Mouse (Mus musculus) embryo, embryonic 10 days (tissue): ENCODE measurements around the gene Fam168a.
A peak's percentile ranks its signal among the peaks of the same experiment; 100 is the strongest.

Experiments used
- DNase-seq: peaks from one replicate; pipeline ENCODE4 v3.0.0-alpha.2; 2015; ENCODE audit warnings: low spot score

Fam168a gene

DNA sequence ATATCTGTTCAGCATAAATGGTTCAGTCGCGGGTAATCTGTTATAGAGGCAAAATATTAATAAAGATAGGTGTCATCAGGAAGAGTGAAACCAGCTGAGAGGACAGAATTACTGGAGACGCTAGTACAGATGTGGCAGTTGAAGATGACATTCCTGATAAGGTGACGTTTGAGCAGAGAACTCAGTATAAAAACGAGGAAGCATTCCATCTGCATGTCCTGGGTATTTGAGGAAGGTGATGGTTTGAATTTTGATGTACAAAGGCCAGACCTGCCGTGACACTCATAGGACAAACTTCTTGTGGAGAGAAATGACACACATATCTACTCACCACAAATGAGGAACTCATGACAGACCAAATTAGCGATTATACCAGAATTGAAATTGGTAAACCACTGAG, 73.8 kb downstream of the Fam168a start:
- no peak for DNase-seq

DNA sequence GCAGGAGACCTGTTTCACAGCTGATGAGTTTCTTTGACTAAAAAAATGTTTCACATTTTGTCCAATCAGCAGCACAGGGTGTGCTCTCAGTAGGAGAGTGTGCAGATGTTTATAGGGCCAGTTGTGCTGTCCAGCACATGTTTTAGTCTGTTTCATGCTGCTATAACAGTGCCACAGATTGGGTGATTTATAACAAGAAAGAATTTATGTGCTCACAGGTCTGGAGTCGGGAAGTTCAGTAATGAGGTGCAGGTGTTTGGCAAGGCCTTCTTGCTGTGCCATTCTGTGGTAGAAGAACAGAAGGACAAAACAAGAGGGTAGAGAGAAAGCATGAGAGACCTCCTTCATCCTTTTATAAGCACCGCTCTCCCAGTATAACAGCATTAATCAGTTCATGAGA, 78.2 kb downstream of the Fam168a start:
- peak; percentile 40 for DNase-seq

- peak; percentile 35 for DNase-seq
These were observed 79.0 kb downstream of the Fam168a start for GRCm38 (mm10) chr7:100785426-100785825.

DNA sequence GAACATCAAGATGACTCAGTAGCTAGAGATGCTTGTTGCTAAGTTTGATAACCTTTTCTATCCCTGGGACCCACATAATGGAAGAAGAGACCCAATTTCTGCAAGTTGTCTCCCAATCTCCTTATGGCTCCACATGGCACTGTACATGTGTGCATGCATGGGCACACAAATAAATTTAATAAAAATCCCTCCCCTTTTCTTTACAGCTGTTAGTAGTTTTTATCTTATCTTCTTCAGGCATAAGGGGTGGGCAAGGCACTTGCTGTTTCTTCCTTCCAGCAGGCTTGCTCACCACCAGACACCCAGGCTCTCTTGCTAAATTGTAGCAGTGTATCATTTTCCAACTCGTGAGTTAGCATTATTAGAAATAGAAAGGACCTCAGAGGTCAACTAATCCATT, 79.6 kb downstream of the Fam168a start:
- no peak for DNase-seq

- no peak for DNase-seq
These were observed 81.9 kb downstream of the Fam168a start for GRCm38 (mm10) chr7:100788291-100788690.

- DNase-seq: no peak
These were observed 92.4 kb downstream of the Fam168a start for GRCm38 (mm10) chr7:100798810-100799209.

GRCm38 (mm10) chr7:100805391-100805790, 99.0 kb downstream of the Fam168a start:
- no peak for DNase-seq

GRCm38 (mm10) chr7:100811912-100812311, 105.5 kb downstream of the Fam168a start:
- DNase-seq: no peak

DNA sequence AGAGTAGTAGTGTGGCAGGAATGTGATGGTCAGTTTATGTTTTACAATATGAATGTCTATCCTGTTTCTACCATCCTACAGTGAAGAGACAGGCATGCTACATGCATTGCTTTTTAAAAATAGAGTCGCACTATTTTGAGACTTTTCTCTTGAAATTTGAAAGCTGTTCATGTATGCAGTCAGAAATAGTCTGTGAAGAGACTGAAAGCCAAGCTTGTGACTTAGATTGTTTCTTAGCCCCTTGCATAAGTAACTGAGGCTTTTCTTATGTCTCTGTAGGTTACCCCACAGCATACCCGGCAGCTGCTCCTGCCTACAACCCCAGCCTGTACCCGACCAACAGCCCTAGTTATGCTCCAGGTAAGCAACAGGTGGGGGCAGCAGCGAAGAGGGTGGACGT, 106.2 kb downstream of the Fam168a start:
- no peak for DNase-seq

DNA sequence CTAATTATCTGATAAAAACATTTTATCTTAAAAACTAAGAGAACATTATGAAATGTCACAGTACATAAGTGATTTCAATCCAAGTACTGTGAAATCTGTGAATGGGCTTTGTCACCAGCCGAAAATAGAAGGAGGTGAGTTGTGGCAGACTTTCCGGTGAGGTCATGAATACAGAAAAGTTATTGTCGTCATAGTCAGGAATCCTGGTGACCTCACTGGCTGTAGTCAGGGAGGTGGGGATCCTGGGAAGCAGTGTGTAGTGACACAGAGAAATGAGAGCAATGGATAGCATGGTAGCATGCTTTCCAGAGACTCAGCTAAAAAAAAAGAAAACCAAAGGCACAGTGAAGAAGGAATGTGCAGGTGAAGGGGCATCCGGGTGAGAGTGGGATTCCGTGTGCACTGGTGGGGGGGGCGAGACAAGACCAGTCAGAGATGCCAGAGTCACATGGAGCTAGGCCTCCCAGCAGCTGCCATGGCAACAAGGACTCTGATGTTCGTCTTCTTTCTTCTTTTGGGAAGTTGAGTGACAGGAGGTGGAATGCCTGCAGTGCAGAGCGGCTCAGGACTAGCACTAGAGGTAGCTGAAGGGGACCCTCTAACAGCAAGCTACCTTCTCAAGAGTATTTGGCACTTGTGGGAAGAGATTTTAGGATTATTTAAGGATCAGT, 109.6 kb downstream of the Fam168a start:
- peak; percentile 60 for DNase-seq

DNA sequence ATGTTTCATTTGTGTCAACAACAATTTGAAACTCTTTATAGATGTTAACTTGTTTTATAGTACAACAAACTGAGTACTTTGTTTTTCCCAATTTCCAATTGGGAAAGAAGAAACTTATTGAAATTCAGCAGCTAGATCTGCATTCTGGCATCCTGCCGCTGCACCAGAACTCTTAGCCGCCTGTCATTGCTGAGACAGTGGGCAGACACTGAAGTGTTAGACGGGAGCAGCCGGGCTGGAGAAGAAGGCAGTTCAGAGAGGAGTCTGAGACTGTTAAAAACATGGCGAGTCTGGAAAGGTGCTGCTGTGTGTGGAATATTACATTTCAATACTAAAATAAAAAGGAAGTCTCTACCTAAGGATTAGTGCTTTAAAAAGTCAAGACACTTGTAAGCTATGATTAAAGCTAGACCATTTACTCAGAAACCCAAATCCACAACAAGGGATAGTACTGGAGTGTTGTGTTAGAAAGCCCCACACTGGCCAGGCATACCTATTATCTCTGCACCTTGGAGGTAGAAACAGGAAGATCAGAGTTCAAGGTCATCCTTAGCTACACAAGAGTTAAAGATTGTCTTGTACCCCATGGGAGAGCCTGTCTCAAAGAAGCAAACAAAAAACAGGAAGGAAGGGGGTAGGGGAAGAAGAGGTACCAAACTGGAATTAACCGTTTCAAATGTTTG, 110.5 kb downstream of the Fam168a start:
- DNase-seq: no peak

- no peak for DNase-seq
These were observed 111.0 kb downstream of the Fam168a start for GRCm38 (mm10) chr7:100817442-100817760.

GRCm38 (mm10) chr7:100818401-100819064, 112.1 kb downstream of the Fam168a start:
- DNase-seq: no peak

DNA sequence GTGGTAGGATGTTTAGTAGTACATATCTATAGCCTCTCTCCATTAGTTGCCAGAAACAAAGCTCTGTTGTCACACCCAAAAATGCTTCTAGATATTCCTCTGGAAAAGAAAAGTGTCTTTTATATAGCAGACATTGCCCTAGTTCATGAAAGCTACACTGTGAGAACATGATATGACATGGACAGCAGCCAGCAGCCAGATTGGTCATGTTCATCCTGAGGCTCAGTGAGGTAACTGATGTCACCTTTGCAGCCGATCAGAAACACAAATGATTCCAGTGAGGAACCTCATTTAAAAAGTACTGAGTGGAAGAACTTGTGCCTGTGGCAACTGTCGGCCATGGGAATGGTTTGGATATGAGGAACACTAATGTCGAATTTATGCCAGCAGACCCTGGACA, 118.2 kb downstream of the Fam168a start:
- no peak for DNase-seq

DNA sequence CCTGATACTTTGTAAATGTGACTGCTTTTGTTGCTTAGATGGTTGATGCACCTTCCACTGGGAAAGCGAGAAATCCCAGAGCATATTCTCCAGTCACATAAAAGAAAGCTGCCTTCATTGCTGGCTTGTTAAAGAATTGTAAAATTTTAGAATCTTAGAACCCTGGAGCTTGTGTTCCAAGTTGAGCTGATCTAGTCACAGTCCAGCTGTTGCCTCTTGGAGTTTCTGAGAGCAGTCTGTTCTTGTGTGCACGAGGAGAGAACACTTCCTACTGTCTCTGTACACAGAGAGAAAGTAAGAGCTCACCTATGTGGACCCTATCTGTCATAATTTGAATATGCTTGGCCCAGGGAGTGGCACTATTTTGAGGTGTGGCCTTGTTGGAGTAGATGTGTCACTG, 122.1 kb downstream of the Fam168a start:
- no peak for DNase-seq

DNA sequence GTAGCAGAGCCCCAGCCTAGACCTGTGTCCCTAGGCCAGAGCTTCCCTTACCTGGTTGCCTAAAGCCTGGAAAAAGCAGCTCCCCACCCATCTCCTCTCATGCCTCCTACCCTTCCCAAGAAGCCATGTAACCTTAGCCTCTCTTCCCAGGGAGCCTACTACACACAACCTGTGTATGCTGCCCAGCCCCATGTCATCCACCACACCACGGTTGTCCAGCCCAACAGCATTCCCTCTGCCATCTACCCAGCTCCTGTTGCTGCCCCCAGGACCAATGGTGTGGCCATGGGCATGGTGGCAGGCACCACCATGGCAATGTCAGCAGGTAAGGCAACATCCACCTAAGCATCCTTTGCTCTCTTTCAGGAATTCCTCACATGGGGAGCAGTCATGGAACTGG, 127.4 kb downstream of the Fam168a start:
- no peak for DNase-seq

- no peak for DNase-seq
These were observed 128.7 kb downstream of the Fam168a start for GRCm38 (mm10) chr7:100835168-100835567.

DNA sequence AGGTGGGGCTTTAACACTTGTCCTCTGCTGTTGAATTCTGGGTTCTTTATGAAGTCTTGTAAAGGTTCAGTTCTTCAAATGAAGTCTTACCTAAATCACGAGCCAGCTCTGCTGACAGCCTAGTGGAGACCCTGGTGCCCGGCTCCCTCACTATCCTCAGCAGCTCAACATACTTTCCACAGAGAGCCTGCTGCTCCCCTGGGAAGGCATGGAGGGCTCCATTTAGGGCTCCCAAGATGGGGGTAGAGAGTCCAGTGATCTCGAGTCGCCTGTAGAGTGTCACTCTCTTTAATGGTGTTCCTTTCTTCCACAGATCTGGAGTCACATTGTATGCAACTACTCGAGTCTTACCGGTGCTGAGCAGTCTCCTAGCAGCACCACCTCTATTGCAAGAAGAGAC, 129.3 kb downstream of the Fam168a start:
- no peak for DNase-seq

DNA sequence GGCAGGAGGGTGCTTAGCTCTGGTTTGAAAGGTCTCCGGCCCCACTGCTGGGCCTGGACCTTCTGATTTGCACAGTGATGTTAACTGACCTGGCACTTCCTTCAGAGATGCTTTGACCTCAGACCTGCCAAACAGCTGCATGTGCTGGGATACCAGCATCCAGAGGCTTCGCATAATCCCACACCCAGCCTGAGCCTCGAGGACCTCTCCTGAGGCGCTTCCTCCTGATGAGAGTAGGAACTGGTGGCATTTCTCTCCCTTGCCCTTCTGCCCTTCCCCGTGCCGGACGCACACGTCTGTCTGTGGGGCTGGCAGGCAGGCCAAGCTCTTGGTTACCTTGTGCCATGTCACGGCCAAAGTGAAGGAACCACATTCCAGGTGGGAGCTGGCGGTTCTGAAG, 130.2 kb downstream of the Fam168a start:
- DNase-seq: no peak

GRCm38 (mm10) chr7:100837701-100838100, 131.3 kb downstream of the Fam168a start:
- no peak for DNase-seq

DNA sequence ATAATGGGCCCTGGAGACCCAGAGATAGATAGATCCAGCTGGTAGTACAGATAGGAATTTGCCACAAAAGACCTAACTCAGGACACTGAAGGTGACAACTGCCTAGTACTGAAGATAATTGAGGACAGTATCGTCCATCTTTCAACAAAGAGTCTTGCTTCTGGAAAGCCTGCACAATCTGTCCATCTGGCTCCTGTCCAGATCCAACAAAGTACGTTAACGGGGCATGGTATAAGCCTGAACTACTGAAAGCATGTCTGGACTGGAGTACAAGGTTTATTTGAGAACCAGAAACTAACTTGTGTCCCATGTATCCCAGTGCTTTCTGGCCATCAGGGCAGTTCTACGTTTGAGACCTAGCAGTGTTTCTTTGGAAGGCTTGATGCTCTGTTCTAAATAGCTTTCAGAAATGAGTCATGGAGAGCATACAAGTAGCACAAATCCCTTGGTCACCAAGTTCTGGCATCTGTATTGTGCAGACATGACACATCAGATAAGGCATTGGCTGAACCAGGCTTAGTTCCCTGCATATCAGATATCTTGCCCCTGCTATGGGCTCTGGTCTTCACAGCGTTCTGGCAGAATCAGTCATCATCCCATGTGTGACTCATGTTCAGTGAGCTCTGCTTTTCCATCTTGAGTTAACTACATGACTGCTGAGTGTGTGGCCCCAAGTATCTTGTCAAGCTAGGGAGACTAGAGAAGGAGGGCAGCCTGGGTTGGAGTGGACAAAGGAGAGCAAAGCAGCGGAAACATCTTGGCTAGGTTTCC, 133.4 kb downstream of the Fam168a start:
- no peak for DNase-seq

DNA sequence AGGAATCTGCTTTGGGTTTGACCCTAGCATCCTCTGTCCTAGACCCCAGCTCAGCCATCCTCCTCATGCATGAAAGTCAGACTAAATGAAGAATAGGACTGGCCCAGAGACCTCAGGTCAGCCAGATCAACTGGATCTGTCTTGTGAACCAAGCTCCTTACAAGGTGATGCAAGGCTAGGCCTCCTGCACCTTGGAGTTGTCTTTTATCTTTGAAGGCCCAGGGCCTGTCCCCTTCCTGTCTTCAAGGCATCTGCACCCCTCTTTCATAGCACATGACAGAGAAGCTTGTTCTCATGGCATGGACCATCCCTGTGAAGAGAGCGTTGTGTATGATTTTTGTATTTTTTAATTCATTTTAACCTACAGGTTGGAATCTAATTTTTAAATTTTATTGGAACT, 134.5 kb downstream of the Fam168a start:
- DNase-seq: no peak

GRCm38 (mm10) chr7:100841608-100842007, 135.2 kb downstream of the Fam168a start:
- no peak for DNase-seq
